Mouse (Mus musculus): ENCODE results near the gene Megf11. TPM values are rescaled to one million over a fixed set of nuclear protein-coding genes. Genes with fewer than 3 reads are reported as not detected.
A peak's percentile ranks its signal among the peaks of the same experiment; 100 is the strongest.

The Megf11 gene
- polyA plus RNA-seq, 1 experiment from 2014 or later: 17.4 TPM

DNA sequence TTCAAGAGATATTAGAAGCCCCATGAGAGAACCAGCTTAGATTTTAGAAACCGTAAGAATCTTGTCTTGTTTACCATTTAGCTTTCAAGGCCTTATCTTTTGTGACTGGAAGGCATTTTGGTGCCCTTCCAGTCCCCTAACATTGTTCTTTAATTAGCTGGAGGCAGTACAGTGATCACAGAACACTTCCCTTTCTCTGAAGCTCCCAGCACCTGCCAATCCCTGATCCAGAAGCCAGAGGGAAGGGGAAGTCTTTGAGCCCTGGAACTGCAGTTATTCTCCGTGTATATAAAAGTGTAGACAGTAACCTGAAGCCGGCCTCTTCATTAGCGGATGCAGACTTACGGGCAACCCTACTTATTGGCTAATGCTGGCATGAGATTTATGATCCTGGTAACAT lies 35.9 kb upstream of the Megf11 start:
- H3K9me3 ChIP-seq (ENCODE audit: control insufficient read depth, low read length): no peaks in the 10 kb centered on the region
- H3K27me3 ChIP-seq (ENCODE audit: control insufficient read depth, insufficient read depth, low read length): no peaks in the 10 kb centered on the region
- no peaks in the 10 kb centered on the region for H3K4me1 ChIP-seq (replicated peaks; ENCODE audit: control insufficient read depth, insufficient read depth, low read length)
- no peak overlapping the region for H3K4me3 ChIP-seq (replicated peaks; ENCODE audit: low read length)
- WGBS: 66% methylated on average over 5 of the region's 5 CpGs
- H3K4me2 ChIP-seq (replicated peaks): no peak overlapping the region
- no peak for ATAC-seq (ENCODE audit: low FRiP score)
- no peak overlapping the region for H3K27ac ChIP-seq
- no peak for DNase-seq (ENCODE audit: low spot score)
- no peak overlapping the region for H3K9ac ChIP-seq
- no peaks in the 10 kb centered on the region for H3K36me3 ChIP-seq (replicated peaks; ENCODE audit: control insufficient read depth, insufficient read depth)

DNA sequence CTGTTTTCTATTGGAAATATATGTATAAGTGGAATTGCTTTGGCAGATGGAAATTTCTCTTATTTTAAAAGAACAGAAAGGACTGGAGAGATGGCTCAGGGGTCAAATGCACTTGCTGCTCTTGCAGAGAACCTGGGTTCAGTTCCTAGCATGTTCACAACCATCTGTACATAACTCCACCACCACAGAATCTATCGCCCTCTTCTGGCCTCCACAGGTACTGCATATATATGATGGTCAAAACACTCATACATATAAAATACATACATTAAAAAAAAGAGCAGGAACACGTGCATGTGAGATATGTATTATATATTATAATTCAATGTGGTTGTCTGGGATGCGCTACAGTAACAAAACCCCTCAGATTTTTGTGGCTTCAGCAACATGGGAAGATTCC lies 34.2 kb upstream of the Megf11 start:
- no peaks in the 10 kb centered on the region for H3K27me3 ChIP-seq (ENCODE audit: control insufficient read depth, insufficient read depth, low read length)
- ATAC-seq (ENCODE audit: low FRiP score): no peak

DNA sequence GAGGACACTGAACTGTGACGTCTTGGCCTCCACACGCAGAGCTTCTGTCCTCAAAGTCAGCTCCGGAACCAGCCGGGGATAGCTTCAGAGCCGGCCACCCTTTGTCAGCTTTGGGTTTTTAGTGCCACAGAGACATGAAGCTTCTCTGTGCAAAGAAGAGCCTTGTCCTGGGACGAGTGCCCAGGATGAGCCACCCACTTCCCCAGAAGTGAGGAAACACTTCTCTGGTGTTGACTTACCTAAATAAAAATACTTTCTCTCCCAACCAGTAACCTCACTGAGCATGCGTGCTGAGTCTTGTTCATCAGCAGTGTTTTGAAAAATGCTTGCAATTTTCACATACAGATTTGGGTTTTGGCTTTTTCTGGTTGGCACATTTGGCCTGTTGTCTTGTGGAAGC lies 29.8 kb upstream of the Megf11 start:
- ATAC-seq (ENCODE audit: low FRiP score): no peak
- 91% methylated on average over 7 of the region's 7 CpGs for WGBS
- H3K4me2 ChIP-seq (replicated peaks): no peak overlapping the region

More for the DNA sequence above, 34.2 kb upstream of the Megf11 start:
- H3K4me2 ChIP-seq (replicated peaks): no peak overlapping the region
- WGBS: 41% methylated on average over 3 of the region's 3 CpGs
- no peaks in the 10 kb centered on the region for H3K9me3 ChIP-seq (ENCODE audit: control insufficient read depth, low read length)
- no peak overlapping the region for H3K4me3 ChIP-seq (replicated peaks; ENCODE audit: low read length)
- H3K27ac ChIP-seq: no peak overlapping the region
- no peak for DNase-seq (ENCODE audit: low spot score)
- H3K9ac ChIP-seq: no peak overlapping the region
- no peaks in the 10 kb centered on the region for H3K36me3 ChIP-seq (replicated peaks; ENCODE audit: control insufficient read depth, insufficient read depth)
- H3K4me1 ChIP-seq (replicated peaks; ENCODE audit: control insufficient read depth, insufficient read depth, low read length): no peaks in the 10 kb centered on the region

DNA sequence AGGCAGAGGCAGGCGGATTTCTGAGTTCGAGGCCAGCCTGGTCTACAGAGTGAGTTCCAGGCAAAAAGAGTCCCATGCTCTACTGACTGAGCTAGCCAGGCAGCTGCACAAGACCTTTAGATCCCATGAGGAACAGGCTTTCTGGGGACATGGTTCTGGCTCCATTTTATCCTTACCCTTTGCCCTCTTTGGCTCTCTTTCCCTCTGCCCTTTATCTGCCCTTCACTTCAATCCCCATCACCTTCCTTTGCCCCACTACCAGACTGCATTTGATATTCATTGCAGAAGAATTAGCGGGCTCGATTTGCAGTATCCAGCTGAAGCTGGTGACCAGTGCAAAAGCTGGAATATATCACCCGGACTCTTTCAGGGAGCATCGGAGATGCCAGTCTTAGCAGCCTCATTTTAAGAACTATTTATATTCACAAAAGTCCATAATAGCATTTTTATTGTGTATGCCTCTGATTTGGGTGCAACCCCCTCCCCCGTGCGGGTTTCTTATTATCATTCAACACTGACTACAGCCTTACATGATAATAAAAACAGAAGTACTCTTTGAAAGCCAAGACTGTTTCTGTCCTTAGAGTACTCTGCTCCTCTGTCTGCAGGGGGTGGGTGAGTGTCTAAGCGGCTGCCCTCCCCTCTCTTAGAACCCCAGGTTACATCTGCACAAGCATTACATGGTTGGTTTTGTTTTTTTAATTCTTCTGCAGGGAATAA lies 24.0 kb upstream of the Megf11 start:
- no peak overlapping the region for H3K4me3 ChIP-seq (replicated peaks; ENCODE audit: low read length)
- no peaks in the 10 kb centered on the region for H3K9me3 ChIP-seq (ENCODE audit: control insufficient read depth, low read length)
- H3K27me3 ChIP-seq (ENCODE audit: control insufficient read depth, insufficient read depth, low read length): no peaks in the 10 kb centered on the region
- no peak overlapping the region for H3K9ac ChIP-seq
- DNase-seq (ENCODE audit: low spot score) (no peak), ATAC-seq (ENCODE audit: low FRiP score) (no peak)
- no peaks in the 10 kb centered on the region for H3K4me1 ChIP-seq (replicated peaks; ENCODE audit: control insufficient read depth, insufficient read depth, low read length)
- no peak overlapping the region for H3K4me2 ChIP-seq (replicated peaks)
- H3K36me3 ChIP-seq (replicated peaks; ENCODE audit: control insufficient read depth, insufficient read depth): no peaks in the 10 kb centered on the region
- H3K27ac ChIP-seq: no peak overlapping the region
- 86% methylated on average over 9 of the region's 9 CpGs for WGBS

More for the DNA sequence above, 29.8 kb upstream of the Megf11 start:
- H3K4me3 ChIP-seq (replicated peaks; ENCODE audit: low read length): no peak overlapping the region
- no peaks in the 10 kb centered on the region for H3K36me3 ChIP-seq (replicated peaks; ENCODE audit: control insufficient read depth, insufficient read depth)
- H3K27ac ChIP-seq: no peak overlapping the region
- DNase-seq (ENCODE audit: low spot score): no peak
- no peak overlapping the region for H3K9ac ChIP-seq
- no peaks in the 10 kb centered on the region for H3K4me1 ChIP-seq (replicated peaks; ENCODE audit: control insufficient read depth, insufficient read depth, low read length)
- H3K27me3 ChIP-seq (ENCODE audit: control insufficient read depth, insufficient read depth, low read length): no peaks in the 10 kb centered on the region
- no peaks in the 10 kb centered on the region for H3K9me3 ChIP-seq (ENCODE audit: control insufficient read depth, low read length)

DNA sequence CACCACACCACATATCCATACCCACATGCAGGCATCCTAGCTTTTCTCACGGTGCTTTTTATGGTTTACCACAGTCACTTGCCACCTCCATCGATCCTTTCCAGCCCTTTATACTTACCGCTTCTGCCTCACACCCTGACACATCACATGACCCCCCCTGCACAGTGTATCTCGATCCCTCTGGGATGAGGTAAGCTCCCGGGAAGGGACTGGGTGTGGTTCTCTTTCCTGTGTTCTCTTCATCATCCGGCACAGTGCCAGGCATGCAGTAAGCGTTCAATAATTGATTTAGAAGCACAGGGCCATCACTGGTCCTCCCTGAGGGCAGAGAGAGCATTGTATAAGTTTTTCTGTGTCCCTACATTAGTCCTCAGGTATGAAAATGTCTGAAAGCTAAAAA lies 15.6 kb upstream of the Megf11 start:
- Histone ChIP-seq H3K9me3 (ENCODE audit: control insufficient read depth, low read length) (no peaks in the 10 kb centered on the region), H3K27ac (no peak overlapping the region)
- 69% methylated on average over 7 of the region's 7 CpGs for WGBS

DNA sequence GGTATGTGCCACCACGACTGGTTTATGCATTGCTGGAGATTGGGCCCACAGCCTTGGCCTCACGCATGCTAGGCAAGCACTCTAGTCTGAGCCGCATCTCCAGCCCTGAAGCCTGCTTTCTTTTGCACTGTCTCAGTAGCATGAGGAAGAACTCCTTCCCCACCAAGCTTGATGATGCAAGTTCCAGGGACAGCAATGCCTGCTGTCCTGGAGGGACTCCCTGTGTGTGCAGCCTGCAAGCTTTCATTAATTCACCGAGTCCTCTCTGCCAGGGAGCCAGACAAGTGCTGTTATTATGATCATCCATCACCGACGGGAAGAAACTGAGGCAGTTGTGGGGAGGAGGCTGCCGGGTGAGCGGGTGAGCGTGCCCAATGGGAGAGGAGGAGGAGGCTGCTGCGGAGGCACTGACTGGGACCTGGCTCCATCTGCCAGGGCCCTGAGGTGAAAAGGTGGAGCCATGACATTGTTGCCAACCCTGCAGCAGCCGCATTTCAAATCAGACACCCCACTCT lies 14.1 kb upstream of the Megf11 start:
- no peak overlapping the region for H3K27ac ChIP-seq
- H3K36me3 ChIP-seq (replicated peaks; ENCODE audit: control insufficient read depth, insufficient read depth): no peaks in the 10 kb centered on the region
- no peak; the same call in 1 of the 2 replicates for ATAC-seq (ENCODE audit: low FRiP score)
- H3K9ac ChIP-seq: no peak overlapping the region
- peaks cover 5% of the 10 kb centered on the region for H3K4me1 ChIP-seq (replicated peaks; ENCODE audit: control insufficient read depth, insufficient read depth, low read length)
- H3K27me3 ChIP-seq (ENCODE audit: control insufficient read depth, insufficient read depth, low read length): no peaks in the 10 kb centered on the region
- WGBS: 27% methylated on average over 11 of the region's 11 CpGs
- H3K9me3 ChIP-seq (ENCODE audit: control insufficient read depth, low read length): no peaks in the 10 kb centered on the region
- DNase-seq (ENCODE audit: low spot score): no peak
- H3K4me3 ChIP-seq (replicated peaks; ENCODE audit: low read length): no peak overlapping the region
- H3K4me2 ChIP-seq (replicated peaks): no peak overlapping the region

More for the DNA sequence above, 15.6 kb upstream of the Megf11 start:
- ATAC-seq (ENCODE audit: low FRiP score) (no peak), DNase-seq (ENCODE audit: low spot score) (no peak)
- no peaks in the 10 kb centered on the region for H3K36me3 ChIP-seq (replicated peaks; ENCODE audit: control insufficient read depth, insufficient read depth)
- peaks cover 5% of the 10 kb centered on the region for H3K4me1 ChIP-seq (replicated peaks; ENCODE audit: control insufficient read depth, insufficient read depth, low read length)
- no peaks in the 10 kb centered on the region for H3K27me3 ChIP-seq (ENCODE audit: control insufficient read depth, insufficient read depth, low read length)
- H3K4me2 ChIP-seq (replicated peaks): no peak overlapping the region
- H3K9ac ChIP-seq: no peak overlapping the region
- no peak overlapping the region for H3K4me3 ChIP-seq (replicated peaks; ENCODE audit: low read length)

DNA sequence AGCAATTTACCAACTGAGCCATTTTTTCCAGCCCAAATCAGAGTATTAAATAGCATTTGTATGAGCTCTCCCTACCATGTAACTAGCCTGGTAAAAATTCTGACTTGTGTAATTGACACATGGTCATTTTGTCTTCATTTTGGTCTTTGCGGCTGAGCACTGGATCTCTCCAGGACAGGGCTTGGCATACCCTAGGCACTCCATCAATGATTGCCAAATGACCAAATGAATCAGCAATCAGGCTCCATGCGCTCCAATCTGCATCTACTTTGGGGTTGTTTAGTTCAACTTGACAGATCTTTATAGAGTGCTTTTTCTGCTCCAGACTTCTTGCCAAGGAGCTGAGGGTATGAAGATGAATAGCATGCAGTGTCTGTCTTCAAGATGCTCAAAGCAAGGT lies 9.0 kb upstream of the Megf11 start:
- ATAC-seq (ENCODE audit: low FRiP score) (no peak), DNase-seq (ENCODE audit: low spot score) (no peak)
- H3K4me1 ChIP-seq (replicated peaks; ENCODE audit: control insufficient read depth, insufficient read depth, low read length): peaks cover 3% of the 10 kb centered on the region
- H3K4me3 ChIP-seq (replicated peaks; ENCODE audit: low read length): no peak overlapping the region
- 84% methylated on average over 2 of the region's 2 CpGs for WGBS
- H3K27me3 ChIP-seq (ENCODE audit: control insufficient read depth, insufficient read depth, low read length): no peaks in the 10 kb centered on the region
- no peak overlapping the region for H3K27ac ChIP-seq
- H3K4me2 ChIP-seq (replicated peaks): no peak overlapping the region
- H3K9ac ChIP-seq: no peak overlapping the region
- no peaks in the 10 kb centered on the region for H3K9me3 ChIP-seq (ENCODE audit: control insufficient read depth, low read length)
- H3K36me3 ChIP-seq (replicated peaks; ENCODE audit: control insufficient read depth, insufficient read depth): no peaks in the 10 kb centered on the region

DNA sequence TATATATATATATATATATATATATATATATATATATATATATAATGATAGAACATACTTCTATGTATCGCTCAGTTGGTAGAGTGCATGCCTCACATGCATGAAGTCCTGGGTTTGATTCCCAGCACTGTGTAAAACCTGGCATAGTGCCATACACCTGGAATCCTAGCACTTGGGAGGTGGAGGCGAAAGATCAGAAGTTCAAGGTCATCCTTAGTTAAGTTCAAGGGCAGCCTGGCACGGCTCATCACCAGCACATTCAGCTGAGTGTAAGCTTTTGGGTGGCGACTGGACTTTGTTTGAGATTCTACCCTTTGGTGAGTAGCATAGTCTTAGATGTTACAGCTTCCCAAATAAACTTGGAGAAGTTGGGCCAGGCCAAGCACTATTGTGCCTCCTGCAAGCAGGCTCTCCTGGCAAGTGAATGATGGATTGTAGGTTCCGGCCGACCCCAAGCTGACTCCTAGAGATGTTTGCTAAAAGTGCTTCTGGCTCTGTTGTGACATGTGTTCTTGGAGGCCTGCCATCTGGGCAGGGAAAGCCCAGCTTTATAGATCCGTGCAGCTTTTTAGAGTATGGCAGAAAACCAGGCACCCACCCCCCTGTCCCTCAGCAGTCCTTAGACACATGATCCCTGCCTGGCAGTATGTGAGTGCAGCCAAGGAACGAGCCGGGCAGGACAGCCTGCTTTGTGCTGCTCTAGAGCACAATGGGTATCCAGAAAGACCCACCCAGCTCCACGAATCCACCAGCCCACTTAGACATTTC lies 2.2 kb upstream of the Megf11 start:
- no peaks in the 10 kb centered on the region for H3K36me3 ChIP-seq (replicated peaks; ENCODE audit: control insufficient read depth, insufficient read depth)
- peaks cover 23% of the 10 kb centered on the region for H3K4me1 ChIP-seq (replicated peaks; ENCODE audit: control insufficient read depth, insufficient read depth, low read length)
- DNase-seq (ENCODE audit: low spot score) (peak; percentile 56), ATAC-seq (ENCODE audit: low FRiP score) (peak; percentile 55; the same call in 1 of the 2 replicates)
- H3K27me3 ChIP-seq (ENCODE audit: control insufficient read depth, insufficient read depth, low read length): peaks cover 47% of the 10 kb centered on the region
- no peak overlapping the region for H3K4me2 ChIP-seq (replicated peaks)
- H3K9ac ChIP-seq: no peak overlapping the region
- WGBS: 48% methylated on average over 10 of the region's 10 CpGs
- no peak overlapping the region for H3K27ac ChIP-seq
- H3K4me3 ChIP-seq (replicated peaks; ENCODE audit: low read length): no peak overlapping the region
- no peaks in the 10 kb centered on the region for H3K9me3 ChIP-seq (ENCODE audit: control insufficient read depth, low read length)

DNA sequence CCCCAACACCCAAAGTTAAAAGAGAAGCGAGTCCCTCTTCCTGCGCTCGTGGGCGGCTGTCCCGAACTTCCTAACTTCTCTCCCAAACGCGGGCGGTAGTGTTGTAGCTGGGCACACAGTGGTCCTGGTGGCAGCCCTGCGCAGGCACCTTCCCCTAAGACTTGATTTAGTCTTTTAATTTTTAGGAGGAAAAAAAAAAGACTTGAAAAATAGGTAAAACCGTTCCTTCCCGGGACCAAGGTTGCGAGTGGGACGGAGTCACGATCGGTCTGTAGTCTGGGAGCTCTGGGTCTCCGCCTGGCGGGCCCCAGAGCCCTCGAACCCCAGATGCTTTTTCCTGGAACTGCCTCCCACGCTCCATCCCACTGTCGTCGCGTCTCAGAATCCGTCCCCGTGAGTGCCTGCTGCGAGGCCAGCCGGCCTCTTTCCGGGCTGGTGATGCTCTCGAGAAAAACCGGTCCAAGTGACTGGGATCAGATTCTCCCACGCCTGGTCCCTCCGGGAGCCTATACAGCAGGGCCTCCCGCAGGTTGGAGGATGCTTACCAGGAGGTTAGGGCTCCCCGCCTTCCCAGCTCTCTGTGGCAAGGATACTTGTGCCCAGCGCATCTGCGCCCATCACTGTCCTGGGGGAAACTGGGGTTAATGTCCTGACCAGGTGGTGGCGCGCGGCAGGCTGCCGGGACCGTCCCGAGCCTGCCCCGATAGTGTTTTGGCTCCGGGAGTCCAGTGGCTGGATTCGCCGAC lies 1.2 kb downstream of the Megf11 start:
- Histone ChIP-seq H3K36me3 (replicated peaks; ENCODE audit: control insufficient read depth, insufficient read depth) (no peaks in the 10 kb centered on the region), H3K4me1 (replicated peaks; ENCODE audit: control insufficient read depth, insufficient read depth, low read length) (peaks cover 30% of the 10 kb centered on the region), H3K9me3 (ENCODE audit: control insufficient read depth, low read length) (no peaks in the 10 kb centered on the region), H3K4me2 (replicated peaks) (peak overlapping the region; percentile 98), H3K27me3 (ENCODE audit: control insufficient read depth, insufficient read depth, low read length) (peaks cover 52% of the 10 kb centered on the region), H3K9ac (peak overlapping the region; percentile 69), H3K27ac (no peak overlapping the region), H3K4me3 (replicated peaks; ENCODE audit: low read length) (peak overlapping the region; percentile 60)
- WGBS: under 1% methylated on average over 45 of the region's 45 CpGs
- no peak for DNase-seq (ENCODE audit: low spot score)
- ATAC-seq (ENCODE audit: low FRiP score): 0 out of 2 replicates have a peak, but pooled peaks have one; percentile 29
